Comparison of ENCODE assay signal across 15 mouse cellular contexts in the genomic region with DNA sequence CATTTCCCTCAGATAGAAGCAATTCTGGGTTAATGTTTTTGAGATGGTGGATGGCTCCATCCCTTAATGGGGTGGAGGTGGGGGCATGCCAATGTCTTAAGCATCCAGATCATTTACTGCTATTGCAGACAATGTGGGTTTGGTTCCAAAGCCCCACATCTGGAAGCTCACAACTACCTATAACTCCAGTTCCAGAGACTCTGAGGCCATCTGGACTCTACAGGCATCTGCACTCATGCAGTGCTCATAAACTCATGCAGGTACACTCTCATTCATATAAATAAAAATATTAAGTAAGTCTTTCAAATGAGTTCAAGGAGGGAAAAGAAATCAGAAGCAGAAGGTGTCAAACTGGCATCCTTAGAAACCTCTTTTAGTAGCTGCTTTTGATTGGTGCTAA.
"Had no signal": no experiment of that assay in that cellular context is flagged by ENCODE, and none has a peak within 500 bp of the region (broad histone marks: within the 10 kb centered on the region; RNA-seq: fewer than 3 reads in every experiment).

No protein-coding gene starts in this region.

- H3K27me3 ChIP-seq: midbrain, embryonic 12.5 days; midbrain, embryonic 15.5 days; neural tube, embryonic 12.5 days; stomach, embryonic 15.5 days had no signal

- DNase-seq: lung, adult 18-20 months; lung, embryonic 14.5 days; lung, postnatal 10 days; lung, postnatal 4 days; right cerebral cortex, postnatal 14 days; thymus, adult 2 months; thymus, postnatal 25 days; thymus, postnatal 4 days had no signal

- H3K27ac ChIP-seq: midbrain, embryonic 10.5 days; midbrain, embryonic 12.5 days; midbrain, embryonic 15.5 days; neural tube, embryonic 12.5 days; stomach, embryonic 15.5 days; stomach, postnatal 0 days had no signal

- H3K9me3 ChIP-seq: midbrain, embryonic 10.5 days; midbrain, embryonic 12.5 days; midbrain, embryonic 15.5 days; neural tube, embryonic 12.5 days; stomach, embryonic 15.5 days had no signal

- ATAC-seq: midbrain, embryonic 15.5 days had no signal

- H3K4me1 ChIP-seq: midbrain, embryonic 10.5 days; midbrain, embryonic 15.5 days; neural tube, embryonic 12.5 days; stomach, embryonic 15.5 days had no signal

- H3K9ac ChIP-seq: lung, embryonic 14.5 days; midbrain, embryonic 12.5 days; midbrain, embryonic 15.5 days; neural tube, embryonic 12.5 days; stomach, embryonic 15.5 days had no signal

- H3K36me3 ChIP-seq: midbrain, embryonic 10.5 days; midbrain, embryonic 12.5 days; midbrain, embryonic 15.5 days; neural tube, embryonic 12.5 days; stomach, embryonic 15.5 days had no signal

- H3K4me3 ChIP-seq: midbrain, embryonic 10.5 days; midbrain, embryonic 12.5 days; midbrain, embryonic 15.5 days; myocyte; neural tube, embryonic 12.5 days; stomach, embryonic 15.5 days had no signal

- H3K4me2 ChIP-seq: lung, embryonic 14.5 days; midbrain, embryonic 12.5 days; midbrain, embryonic 15.5 days; neural tube, embryonic 12.5 days; stomach, embryonic 15.5 days had no signal
